Mouse (Mus musculus): ENCODE measurements around the gene Ech1.

Gene Ech1

DNA sequence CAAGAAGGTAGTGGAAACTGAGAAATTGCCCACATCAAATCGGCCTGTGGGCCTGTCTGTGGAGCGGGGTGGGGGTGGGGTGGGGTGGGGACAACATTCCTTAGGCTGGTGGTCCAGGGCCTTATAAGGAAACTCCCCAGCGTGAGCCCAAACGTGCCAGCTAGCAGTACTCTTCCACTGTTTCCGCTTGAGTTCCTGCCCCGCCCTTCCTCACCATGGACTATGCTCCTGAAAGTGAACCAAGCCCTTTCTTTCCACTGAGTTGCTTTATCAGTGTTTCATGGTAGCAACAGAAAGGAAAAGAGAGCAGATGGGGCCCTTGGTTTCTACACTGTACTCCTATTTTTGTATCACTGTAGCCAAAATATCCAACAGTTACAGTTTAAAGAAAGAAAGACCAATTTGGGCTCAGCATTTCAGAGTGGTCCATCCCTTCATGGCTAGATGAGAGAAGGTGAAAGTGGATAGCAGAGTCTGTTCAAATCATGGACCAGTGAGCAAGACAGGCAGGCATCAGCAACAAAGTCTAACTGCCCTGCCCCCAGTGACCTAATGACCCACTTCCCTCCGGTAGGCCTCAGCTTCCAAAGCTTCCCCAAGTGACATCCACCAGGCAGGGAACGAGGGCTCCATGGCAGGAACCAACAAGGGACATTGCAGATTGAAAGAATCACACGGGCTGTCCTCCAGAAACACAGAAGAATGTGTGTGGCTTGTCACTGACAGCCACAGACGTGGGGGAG is 22.0 kb upstream of the Ech1 start:
- no peak for DNase-seq (ENCODE audit: low spot score in 2 of 2)

GRCm38 (mm10) chr7:28803756-28804155 is 21.3 kb upstream of the Ech1 start:
- DNase-seq (ENCODE audit: low spot score in 2 of 2): no peak

- no peak for DNase-seq (ENCODE audit: low spot score in 2 of 2)
Measured at GRCm38 (mm10) chr7:28806869-28807268, 18.1 kb upstream of the Ech1 start.

- DNase-seq (ENCODE audit: low spot score in 2 of 2): no peak
Measured at GRCm38 (mm10) chr7:28807641-28808220, 17.3 kb upstream of the Ech1 start.

- peak; percentile 42 to 56 for DNase-seq (ENCODE audit: low spot score in 2 of 2)
Measured at GRCm38 (mm10) chr7:28808221-28808941, 16.6 kb upstream of the Ech1 start, which contains the start of gene Hnrnpl. Hnrnpl (plus strand) TSS chr7:28808541.

DNA sequence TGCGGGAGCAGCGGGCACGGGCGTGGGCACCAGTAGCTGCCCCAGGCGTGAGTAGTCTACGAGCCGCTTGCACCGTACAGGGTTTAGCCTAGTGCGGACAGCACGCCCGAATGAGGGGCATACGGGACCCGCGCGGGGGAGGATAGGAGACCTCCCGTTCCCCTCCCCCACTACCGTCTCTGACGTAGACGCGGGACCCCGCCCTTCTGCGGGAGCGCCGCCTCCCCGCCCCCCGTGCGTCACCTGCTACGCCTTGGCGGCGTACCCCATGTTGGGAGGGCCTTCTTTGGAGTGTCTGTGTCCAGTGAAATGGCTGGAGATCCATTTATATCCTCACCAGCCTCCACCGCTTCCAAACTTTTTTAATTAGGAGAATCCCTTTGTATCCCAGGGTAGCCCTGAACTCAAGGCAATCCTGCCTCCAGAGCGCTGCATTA is 16.0 kb upstream of the Ech1 start:
- peak; percentile 91 to 93 for DNase-seq (ENCODE audit: low spot score in 2 of 2)

DNA sequence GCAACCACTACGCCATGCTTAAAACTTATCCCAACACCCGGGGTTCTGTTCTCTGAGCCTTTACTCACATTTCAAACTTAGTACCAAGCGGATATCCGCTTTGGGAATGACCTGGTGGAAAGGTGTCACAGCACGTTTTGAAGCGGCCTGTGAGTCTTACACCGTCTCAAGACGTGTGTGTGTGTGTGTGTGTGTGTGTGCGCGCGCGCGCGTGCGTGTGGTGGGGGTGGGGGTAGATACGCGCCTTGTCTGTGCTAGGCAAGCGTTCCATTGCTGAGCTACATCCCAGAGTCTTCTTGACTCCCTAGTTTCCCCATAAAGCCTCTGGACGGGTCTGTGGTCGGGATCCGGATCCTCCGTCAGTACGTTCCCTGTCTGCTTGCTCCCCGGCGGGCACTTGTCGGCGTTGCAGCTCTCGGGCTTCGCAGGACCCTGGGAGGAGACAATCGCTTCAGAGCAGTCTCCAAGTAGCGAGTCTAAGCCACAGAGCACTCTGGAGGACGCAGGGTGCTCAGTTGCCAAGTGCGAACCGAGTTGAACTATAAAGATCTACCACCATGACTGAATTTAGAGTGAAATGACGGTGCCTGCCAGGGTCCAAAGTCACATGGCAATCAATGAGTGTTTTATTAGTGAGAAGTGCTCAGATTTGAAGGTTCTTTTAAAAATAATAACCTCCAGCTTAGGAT is 15.5 kb upstream of the Ech1 start:
- DNase-seq (ENCODE audit: low spot score in 2 of 2): peak; percentile 59 to 72

DNA sequence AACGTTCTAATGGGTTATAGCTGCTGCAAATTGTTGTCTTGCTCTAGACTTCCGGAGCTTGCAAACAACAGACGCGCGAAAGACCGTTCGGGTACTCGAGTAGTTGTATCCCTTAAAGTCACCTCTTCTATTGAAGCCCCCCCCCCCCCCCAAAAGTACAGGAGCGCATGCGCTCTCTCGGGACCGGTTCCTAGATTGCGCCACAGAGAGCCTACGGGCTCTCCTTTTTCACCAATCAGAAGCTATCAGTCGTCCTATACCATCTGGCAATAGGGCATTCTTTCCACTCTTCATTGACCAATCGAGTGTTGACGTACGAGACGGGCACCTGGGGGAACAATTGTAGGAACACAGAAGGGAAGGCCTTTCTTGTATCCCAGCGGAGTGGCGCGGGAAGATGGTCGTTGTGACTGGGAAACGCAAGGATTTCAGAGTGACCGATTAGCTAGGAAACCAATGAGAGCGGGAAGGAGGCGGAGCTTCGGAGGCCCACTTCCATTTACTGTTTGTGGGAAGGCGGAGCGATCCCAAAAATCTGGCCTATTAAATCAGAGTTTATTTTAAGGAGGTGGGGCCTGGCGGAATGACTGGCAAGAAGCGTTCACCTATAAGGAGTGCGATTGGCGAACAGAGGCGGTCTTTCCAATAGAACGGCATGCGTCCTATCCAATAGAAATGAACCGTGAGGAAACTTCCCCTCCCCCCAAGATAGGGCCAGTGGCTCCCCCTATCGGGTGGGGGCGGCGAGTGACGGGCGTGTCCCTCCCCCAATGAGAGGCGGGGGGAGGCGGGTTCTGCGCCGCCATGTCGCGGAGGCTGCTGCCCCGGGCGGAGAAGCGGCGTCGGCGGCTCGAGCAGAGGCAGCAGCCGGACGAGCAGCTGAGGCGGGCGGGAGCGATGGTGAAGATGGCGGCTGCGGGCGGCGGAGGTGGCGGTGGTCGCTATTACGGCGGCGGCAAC is 14.6 kb upstream of the Ech1 start:
- DNase-seq (ENCODE audit: low spot score in 2 of 2): peak; percentile 97 to 99

GRCm38 (mm10) chr7:28811228-28811627 is 13.8 kb upstream of the Ech1 start:
- DNase-seq (ENCODE audit: low spot score in 2 of 2): peak; percentile 93 to 95

DNA sequence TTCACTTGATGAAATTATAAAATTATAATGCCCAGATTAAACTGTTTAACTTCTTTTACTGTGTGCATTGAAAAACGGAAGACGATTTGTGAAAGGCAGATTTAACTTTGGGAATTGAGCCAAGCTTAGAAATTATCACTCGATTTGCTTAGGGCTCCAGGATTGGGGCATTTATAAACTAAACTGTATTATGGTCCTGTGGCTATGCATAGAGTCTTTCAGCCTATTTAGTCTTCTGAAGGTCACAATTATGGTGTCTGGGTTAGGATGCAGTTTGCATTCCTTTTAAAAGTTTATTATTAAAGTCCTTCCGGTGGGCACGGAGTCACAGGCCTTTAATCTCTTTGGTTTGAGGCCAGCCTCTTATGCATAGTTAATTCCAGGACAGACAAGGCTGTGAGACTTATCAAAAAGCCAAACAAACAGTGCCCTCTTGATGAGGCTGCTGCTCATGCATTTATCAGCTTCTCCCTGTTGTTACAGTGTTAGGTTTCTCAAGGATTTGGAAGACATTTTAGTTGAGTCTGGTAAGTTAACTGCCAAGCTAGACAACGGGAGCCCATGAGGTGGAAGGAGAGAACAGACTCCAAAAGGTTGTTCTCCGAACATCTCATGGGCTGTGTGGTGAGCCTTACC is 13.3 kb upstream of the Ech1 start:
- no peak for DNase-seq (ENCODE audit: low spot score in 2 of 2)

DNA sequence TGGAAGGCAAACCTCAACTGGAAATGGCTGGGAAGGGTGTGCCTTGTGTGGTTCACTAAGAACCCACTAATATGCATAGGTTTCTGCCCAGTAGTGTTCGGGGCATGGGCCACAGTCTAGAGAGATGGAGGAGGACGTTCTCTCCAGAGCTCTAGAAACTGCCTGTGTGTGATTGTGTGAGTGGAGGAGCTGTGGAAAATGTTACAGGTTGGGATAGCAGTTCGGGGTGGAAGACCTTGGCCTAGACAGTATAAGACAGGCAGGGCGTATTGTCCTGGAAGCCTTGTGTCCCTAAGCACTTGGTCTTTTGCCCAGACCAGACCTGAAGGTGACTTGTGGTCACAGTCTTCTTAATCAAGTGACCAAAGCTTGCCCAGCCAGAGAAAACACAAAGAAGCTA is 12.6 kb upstream of the Ech1 start:
- no peak for DNase-seq (ENCODE audit: low spot score in 2 of 2)

GRCm38 (mm10) chr7:28812949-28813348 is 12.1 kb upstream of the Ech1 start:
- DNase-seq (ENCODE audit: low spot score in 2 of 2): no peak

DNA sequence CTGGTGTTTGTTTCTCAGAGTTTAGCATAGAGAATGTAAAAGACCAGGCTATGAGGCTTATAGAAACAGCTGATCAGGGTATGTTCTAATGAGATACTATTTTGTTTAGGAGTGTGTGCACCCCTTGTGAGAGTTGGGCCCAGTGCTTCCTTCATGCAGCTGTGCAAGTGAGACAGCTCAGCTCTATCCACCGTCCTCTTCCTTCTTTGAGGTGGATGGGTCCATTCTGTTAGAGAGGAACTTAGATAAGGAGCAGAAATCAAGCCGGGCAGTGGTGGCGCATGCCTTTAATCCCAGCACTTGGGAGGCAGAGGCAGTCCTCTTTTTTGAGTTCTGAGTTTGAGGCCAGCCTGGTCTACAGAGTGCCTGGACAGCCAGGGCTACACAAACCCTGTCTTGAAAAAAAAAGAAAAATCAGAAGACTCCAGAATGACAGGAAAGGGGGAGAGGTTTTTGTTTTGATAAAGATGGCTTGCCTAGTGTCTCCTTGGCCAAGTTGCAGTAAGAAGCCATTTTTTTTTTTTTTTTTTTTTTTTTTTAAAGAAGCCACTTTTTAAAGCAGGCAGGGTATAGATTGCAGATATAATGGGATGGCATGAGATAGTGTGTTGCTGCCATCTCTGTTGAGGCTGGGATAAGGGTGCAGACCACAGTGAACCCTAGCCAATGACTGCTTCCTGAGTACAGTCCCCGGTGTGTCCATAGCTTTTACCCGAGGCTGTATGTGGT is 10.5 kb upstream of the Ech1 start:
- DNase-seq (ENCODE audit: low spot score in 2 of 2): no peak

GRCm38 (mm10) chr7:28815230-28815629 is 9.8 kb upstream of the Ech1 start:
- DNase-seq (ENCODE audit: low spot score in 2 of 2): no peak

- DNase-seq (ENCODE audit: low spot score in 2 of 2): peak; percentile 69 to 75
Measured at GRCm38 (mm10) chr7:28816201-28816600, 8.8 kb upstream of the Ech1 start.

GRCm38 (mm10) chr7:28816920-28817319 is 8.1 kb upstream of the Ech1 start:
- DNase-seq (ENCODE audit: low spot score in 2 of 2): no peak

DNA sequence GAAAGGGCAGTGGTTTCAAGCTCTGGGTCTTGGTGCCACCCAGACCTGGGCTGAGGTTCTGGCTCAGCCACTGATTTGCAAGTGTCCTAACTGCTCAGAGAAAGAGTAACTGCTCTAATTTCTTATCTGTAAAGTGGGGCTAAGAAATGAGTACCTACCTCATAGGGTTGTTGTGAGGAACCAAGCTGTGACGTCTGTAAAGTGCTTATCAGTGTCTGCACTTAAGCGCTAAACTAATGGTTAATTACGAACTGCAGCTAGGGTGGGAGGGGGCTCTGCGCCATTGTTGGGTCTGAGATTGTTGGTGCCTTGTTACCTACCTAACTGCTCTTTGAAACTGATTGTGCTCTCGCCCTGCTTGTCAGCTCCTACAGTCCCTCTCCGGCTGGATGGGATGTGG is 7.5 kb upstream of the Ech1 start:
- DNase-seq (ENCODE audit: low spot score in 2 of 2): no peak

DNA sequence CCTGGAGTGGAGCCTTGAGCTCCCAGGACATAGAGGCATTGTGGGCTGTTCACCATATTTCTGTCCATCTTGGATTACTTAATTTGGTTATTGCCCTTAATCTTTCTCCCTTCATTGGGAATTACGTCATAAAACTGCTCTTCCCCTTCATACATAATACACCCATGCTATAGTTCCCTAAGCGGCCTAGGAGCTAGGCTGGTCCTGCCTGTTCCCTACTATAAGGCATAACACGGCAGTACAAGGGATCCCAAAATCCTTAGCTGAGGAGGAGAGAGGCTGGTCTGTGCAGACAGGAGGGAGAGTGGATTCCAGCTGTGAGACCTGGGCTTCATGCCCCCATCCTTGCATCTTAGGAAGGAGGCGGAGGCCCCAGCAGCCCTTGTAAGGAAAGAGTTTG is 7.1 kb upstream of the Ech1 start:
- DNase-seq (ENCODE audit: low spot score in 2 of 2): no peak

- DNase-seq (ENCODE audit: low spot score in 2 of 2): no peak
Measured at GRCm38 (mm10) chr7:28818436-28818835, 6.6 kb upstream of the Ech1 start.

Measured in spleen, postnatal 36 days (tissue).